Mouse (Mus musculus): ENCODE results near the gene Ccn1.

GRCm38 (mm10) chr3:145628643-145629042 is 21.1 kb downstream of the Ccn1 start:
- TF ChIP-seq CTCF (IDR thresholded peaks at IDR 0.05; ENCODE audit: borderline replicate concordance, insufficient read depth, low read length) (no peak), POLR2A (IDR thresholded peaks at IDR 0.05; ENCODE audit: low read depth, low read length) (no peak)

All from embryonic fibroblast, embryonic 13.5 days (primary cell).